ENCODE assay signal across 7 mouse cellular contexts in the genomic region with DNA sequence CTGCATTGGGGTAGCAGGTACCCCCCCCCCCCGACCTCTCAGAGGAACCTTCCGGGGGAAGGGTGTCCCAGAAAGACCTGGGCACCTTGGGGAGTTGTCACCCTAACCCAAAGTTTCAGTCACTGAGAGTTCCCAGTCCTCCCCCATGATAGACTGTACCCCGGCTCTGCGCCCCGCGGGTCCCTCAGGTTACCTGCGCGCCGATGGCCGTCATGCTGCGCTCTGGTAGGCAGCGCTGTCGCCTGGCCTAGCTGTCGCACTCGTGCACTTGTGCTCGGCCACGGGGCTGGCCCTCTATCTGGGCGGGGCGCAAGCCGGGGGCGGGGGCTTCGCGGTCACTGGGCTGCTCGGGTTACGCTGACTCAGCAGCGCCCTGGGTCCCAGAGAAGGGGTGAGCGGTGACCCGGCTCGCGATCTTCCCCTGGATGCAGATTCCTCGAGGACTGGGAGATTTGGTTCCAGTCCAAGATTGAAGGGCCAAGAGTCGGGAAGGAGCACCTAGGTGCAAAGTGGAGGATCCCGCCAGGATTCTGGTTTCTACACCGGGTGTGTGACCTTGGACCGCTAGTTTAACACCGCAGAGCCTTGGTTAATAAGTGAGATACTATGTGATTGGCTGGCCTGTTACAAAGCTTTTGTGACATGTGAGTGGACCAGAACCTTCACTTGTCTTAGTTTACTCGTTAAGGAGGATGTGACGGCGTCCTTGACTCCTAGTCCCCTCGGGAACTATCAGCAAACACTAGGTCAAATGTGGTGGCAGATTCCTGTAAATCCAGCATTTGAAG. TPM values are rescaled to one million over a fixed set of nuclear protein-coding genes. Genes with fewer than 3 reads are reported as not detected.
DNase-seq lines count a peak whose midpoint lies in the region; ATAC-seq and TF ChIP-seq lines count a peak whose summit lies in the region.

Gene Tmem37, minus strand, starts transcription at position 556 of the 788 bp plus-strand sequence.

- H3K4me3 ChIP-seq in heart, adult 2 months = peak within 1 kb of the TSS; percentile 45
- peak within 1 kb of the TSS; percentile 37 for H3K4me3 ChIP-seq in lung, embryonic 14.5 days (ENCODE audit: low read depth, low read length)
- peak within 1 kb of the TSS; percentile 37 for H3K4me3 ChIP-seq in neural tube, embryonic 15.5 days (replicated peaks)

- peak within 1 kb of the TSS; percentile 40; the same call in 1 of the 2 replicates for H3K27ac ChIP-seq in heart, adult 2 months
- H3K27ac ChIP-seq in lung, embryonic 14.5 days (ENCODE audit: low read depth) = no peak within 1 kb of the TSS
- H3K27ac ChIP-seq in neural tube, embryonic 15.5 days (replicated peaks) = no peak within 1 kb of the TSS

- no peaks in the 10 kb centered on the region for H3K36me3 ChIP-seq in heart, adult 2 months (ENCODE audit: control insufficient read depth, insufficient read depth, low read length)
- no peaks in the 10 kb centered on the region for H3K36me3 ChIP-seq in lung, embryonic 14.5 days (ENCODE audit: insufficient read depth)
- no peaks in the 10 kb centered on the region for H3K36me3 ChIP-seq in neural tube, embryonic 15.5 days

- WGBS in heart, adult 2 months = 6% methylated on average over 40 of the region's 40 CpGs
- WGBS in lung, embryonic 14.5 days = 2% methylated on average over 40 of the region's 40 CpGs
- WGBS in neural tube, embryonic 15.5 days = 2% methylated on average over 40 of the region's 40 CpGs

- intact Hi-C loops in heart, adult 2 months (cut with DNase I) = no loop called here

- no peaks in the 10 kb centered on the region for H3K27me3 ChIP-seq in heart, adult 2 months (ENCODE audit: control insufficient read depth, insufficient read depth, low read length)
- H3K27me3 ChIP-seq in lung, embryonic 14.5 days (ENCODE audit: insufficient read depth, low read length) = no peaks in the 10 kb centered on the region
- peaks cover 32% of the 10 kb centered on the region for H3K27me3 ChIP-seq in neural tube, embryonic 15.5 days (replicated peaks)

- no peaks in the 10 kb centered on the region for H3K79me2 ChIP-seq in heart, adult 2 months (replicated peaks; ENCODE audit: control insufficient read depth, insufficient read depth, low read length)

- TF ChIP-seq EP300 in heart, adult 2 months (IDR thresholded peaks at IDR 0.05; ENCODE audit: insufficient read depth, low read depth, low read length) = no peak

- ATAC-seq in CD4-positive, CD25-positive, alpha-beta regulatory T cell, adult 4 months = peak; percentile 53
- ATAC-seq in lung, embryonic 14.5 days (ENCODE audit: insufficient read depth) = peak; percentile 82
- peak; percentile 53; the same call in 1 of the 2 replicates for ATAC-seq in neural tube, embryonic 15.5 days (ENCODE audit: low FRiP score)

- H3K9me3 ChIP-seq in lung, embryonic 14.5 days (ENCODE audit: low read depth, low read length) = no peaks in the 10 kb centered on the region
- no peaks in the 10 kb centered on the region for H3K9me3 ChIP-seq in neural tube, embryonic 15.5 days (replicated peaks)

- H3K4me2 ChIP-seq in lung, embryonic 14.5 days = peak within 1 kb of the TSS; percentile 84
- H3K4me2 ChIP-seq in neural tube, embryonic 15.5 days = peak within 1 kb of the TSS; percentile 76

- TF ChIP-seq POLR2A in heart, adult 2 months (IDR thresholded peaks at IDR 0.05; ENCODE audit: insufficient read depth, low read depth, low read length) = 0 out of 2 replicates have a peak, but pooled peaks have one; percentile 9

- DNase-seq in T-cell, adult 2 months (ENCODE audit: low spot score) = peak; percentile 20
- peak; percentile 90 for DNase-seq in embryo, embryonic 11 days
- peak; percentile 81 to 85 for DNase-seq in heart, adult 2 months
- DNase-seq in kidney, adult 18-20 months = peak; percentile 92
- peak; percentile 79 for DNase-seq in lung, embryonic 14.5 days

- H3K4me1 ChIP-seq in heart, adult 2 months (ENCODE audit: control insufficient read depth, insufficient read depth, low read length) = peaks cover 2% of the 10 kb centered on the region; the same call in 1 of the 2 replicates
- peaks cover 4% of the 10 kb centered on the region for H3K4me1 ChIP-seq in lung, embryonic 14.5 days (ENCODE audit: insufficient read depth)
- peaks cover 15% of the 10 kb centered on the region for H3K4me1 ChIP-seq in neural tube, embryonic 15.5 days

- no peak for TF ChIP-seq CTCF in heart, adult 2 months (IDR thresholded peaks at IDR 0.05)
- TF ChIP-seq CTCF in lung, embryonic 14.5 days (IDR thresholded peaks at IDR 0.05; ENCODE audit: low read depth) = no peak

- peak within 1 kb of the TSS; percentile 61 for H3K9ac ChIP-seq in heart, adult 2 months (ENCODE audit: low read depth, low read length)
- H3K9ac ChIP-seq in lung, embryonic 14.5 days = peak within 1 kb of the TSS; percentile 33; the same call in 1 of the 2 replicates
- H3K9ac ChIP-seq in neural tube, embryonic 15.5 days (replicated peaks) = peak within 1 kb of the TSS; percentile 30; the same call in 1 of the 2 replicates

RNA-seq across cellular contexts. Expression of gene Tmem37, which starts in this region (rescaled TPM):
- 1 to 10 TPM in 1 of 2 experiments, under 1 TPM in 1; 0.98 to 2.2 TPM for polyA plus RNA-seq in CD4-positive, CD25-positive, alpha-beta regulatory T cell, adult 4 months (2017; shearing (Covaris generic))
- total RNA-seq in heart, adult 2 months (2021) = 1 to 10 TPM; 5.6 to 7.5 TPM
- polyA plus RNA-seq in heart, adult 2 months (2012; rRNA removed) = 9.0 and 29.3 TPM in 2 replicates
- 7.4 and 8.0 TPM in 2 replicates for polyA plus RNA-seq in lung, embryonic 14.5 days (2014; fragmentation: Nextera tagmentation; extraction: Ambion mirVana)
- polyA plus RNA-seq in neural tube, embryonic 15.5 days (2015; fragmentation: Nextera tagmentation; extraction: Ambion mirVana) = 6.5 and 7.7 TPM in 2 replicates

Comparison
In these comparisons a context has a peak if more than half of its experiments do, and no peak if none do; other contexts are left out.
1. DNase-seq: peak in every context shown above with its lines; median percentile 92 in kidney, adult 18-20 months; 90 in embryo, embryonic 11 days; 83 in heart, adult 2 months; 79 in lung, embryonic 14.5 days; 20 in T-cell, adult 2 months.